Mouse (Mus musculus): ENCODE data around the gene Eif3a. TPM values are rescaled to one million over a fixed set of nuclear protein-coding genes. Genes with fewer than 3 reads are reported as not detected.

Eif3a gene
- polyA plus RNA-seq, 1 experiment = 38.4 TPM

DNA sequence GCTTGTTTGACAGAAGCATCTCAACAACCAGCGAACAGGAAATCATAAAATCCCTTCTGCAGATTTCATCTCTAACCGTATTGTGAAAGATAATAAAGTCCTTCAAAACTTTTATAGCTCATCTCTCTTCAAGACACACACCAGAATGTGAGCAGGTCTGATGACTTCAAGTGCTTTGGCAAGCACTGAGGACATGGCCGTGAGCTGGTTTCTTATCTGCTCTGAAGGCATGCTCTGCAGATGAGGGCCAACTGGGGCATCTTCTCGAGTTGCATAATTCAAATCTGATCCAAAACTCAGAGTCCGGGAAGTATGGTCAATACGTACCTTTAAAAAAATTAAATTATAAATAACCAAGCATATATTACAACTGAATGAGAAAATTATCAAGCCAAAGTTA, 17.1 kb downstream of the Eif3a start:
- no peaks in the 10 kb centered on the region for H3K27me3 ChIP-seq (replicated peaks)
- H3K4me1 ChIP-seq = no peaks in the 10 kb centered on the region
- TF ChIP-seq FLI1 (IDR thresholded peaks at IDR 0.05; ENCODE audit: low read length) = no peak
- no peak for TF ChIP-seq GATA1 (IDR thresholded peaks at IDR 0.05; ENCODE audit: borderline replicate concordance, low read length)
- peaks cover 99% of the 10 kb centered on the region for H3K36me3 ChIP-seq (replicated peaks; ENCODE audit: low read length)
- H3K4me3 ChIP-seq (replicated peaks) = no peak overlapping the region
- no peaks in the 10 kb centered on the region for H3K9me3 ChIP-seq

DNA sequence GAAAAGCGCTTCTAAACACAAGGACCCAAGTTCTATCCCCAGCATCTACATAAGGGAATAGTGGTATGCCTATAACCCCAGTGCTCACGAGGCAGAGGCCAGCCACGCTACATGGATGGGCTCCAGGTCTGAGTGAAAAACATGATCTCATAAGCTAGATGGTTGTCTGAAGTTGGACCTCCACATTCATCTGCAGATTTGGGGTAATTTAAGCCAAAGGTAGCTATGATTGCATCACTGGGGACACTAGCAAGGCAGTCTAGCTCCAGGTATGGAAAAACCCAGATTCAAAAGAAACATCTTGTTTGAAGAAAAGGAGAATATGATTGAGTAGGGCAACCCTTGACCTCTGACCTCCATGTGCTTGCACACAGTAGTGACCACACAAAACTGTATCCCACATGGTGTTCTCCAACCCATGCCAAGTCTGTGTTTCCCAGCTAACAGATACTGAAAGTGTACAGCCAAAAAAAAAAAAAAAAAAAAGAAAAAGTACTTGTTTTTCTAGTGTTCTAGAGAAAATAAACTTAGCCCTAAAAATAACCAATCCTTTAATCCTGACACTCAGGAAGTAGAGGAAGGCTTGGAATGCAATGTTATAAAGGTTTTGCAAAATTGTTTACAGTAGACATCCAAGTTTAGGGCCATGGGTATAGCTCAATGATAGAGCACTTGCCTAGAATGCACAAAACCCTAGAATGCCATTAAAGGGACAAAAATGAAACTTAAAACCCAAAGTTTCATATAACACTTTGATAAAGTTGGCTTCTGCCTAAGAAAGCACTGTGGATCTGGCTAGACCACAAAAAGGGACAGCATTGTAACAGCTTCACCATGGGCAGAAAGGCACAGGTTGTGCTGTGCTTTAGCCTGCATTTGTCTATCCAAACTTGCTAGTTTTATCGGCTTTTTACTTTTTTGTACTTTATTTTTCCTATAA, 31.3 kb downstream of the Eif3a start:
- Histone ChIP-seq H3K4me1 (peaks cover 31% of the 10 kb centered on the region), H3K36me3 (replicated peaks; ENCODE audit: low read length) (peaks cover 43% of the 10 kb centered on the region), H3K4me3 (replicated peaks) (no peak overlapping the region), H3K27me3 (replicated peaks) (peaks cover 13% of the 10 kb centered on the region), H3K9me3 (no peaks in the 10 kb centered on the region)
- TF ChIP-seq GATA1 (IDR thresholded peaks at IDR 0.05; ENCODE audit: borderline replicate concordance, low read length) = no peak
- no peak for TF ChIP-seq FLI1 (IDR thresholded peaks at IDR 0.05; ENCODE audit: low read length)

DNA sequence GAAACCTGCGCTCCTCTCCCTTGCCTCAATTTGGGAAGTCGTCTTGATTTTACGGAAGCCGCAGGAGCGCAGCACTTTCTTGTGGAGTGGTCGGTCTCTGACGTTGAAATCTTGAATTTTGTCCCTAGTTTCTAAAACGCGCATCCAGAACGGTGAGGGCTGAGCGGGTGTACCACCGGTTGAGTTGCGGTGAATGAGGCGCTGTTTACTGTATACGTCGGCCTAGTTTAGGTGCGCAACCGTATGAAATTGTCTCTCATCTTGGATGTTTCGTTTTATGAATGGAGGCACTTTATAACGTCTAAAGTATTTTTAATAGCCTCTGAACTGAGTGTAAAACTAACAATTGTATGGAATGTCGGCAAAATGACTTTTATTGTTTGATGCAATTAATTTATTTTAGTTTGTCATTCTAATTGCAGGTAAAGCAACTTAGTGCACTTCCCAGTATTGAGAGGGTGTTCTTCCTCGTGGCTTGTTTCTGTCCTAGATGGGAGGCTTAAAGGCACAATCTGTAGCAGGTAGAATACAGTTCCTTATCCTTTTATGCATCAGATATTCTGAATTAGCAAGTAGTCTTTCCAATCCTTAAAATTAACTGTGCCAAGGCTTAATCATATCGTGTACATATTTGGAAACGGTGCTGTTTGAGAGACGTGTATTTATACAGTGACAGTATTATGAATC, 33.2 kb downstream of the Eif3a start:
- no peak for TF ChIP-seq FLI1 (IDR thresholded peaks at IDR 0.05; ENCODE audit: low read length)
- no peak for TF ChIP-seq GATA1 (IDR thresholded peaks at IDR 0.05; ENCODE audit: borderline replicate concordance, low read length)
- peaks cover 13% of the 10 kb centered on the region for H3K27me3 ChIP-seq (replicated peaks)
- peaks cover 23% of the 10 kb centered on the region for H3K36me3 ChIP-seq (replicated peaks; ENCODE audit: low read length)
- H3K9me3 ChIP-seq = no peaks in the 10 kb centered on the region
- peaks cover 41% of the 10 kb centered on the region for H3K4me1 ChIP-seq
- H3K4me3 ChIP-seq (replicated peaks) = peak overlapping the region; percentile 95

DNA sequence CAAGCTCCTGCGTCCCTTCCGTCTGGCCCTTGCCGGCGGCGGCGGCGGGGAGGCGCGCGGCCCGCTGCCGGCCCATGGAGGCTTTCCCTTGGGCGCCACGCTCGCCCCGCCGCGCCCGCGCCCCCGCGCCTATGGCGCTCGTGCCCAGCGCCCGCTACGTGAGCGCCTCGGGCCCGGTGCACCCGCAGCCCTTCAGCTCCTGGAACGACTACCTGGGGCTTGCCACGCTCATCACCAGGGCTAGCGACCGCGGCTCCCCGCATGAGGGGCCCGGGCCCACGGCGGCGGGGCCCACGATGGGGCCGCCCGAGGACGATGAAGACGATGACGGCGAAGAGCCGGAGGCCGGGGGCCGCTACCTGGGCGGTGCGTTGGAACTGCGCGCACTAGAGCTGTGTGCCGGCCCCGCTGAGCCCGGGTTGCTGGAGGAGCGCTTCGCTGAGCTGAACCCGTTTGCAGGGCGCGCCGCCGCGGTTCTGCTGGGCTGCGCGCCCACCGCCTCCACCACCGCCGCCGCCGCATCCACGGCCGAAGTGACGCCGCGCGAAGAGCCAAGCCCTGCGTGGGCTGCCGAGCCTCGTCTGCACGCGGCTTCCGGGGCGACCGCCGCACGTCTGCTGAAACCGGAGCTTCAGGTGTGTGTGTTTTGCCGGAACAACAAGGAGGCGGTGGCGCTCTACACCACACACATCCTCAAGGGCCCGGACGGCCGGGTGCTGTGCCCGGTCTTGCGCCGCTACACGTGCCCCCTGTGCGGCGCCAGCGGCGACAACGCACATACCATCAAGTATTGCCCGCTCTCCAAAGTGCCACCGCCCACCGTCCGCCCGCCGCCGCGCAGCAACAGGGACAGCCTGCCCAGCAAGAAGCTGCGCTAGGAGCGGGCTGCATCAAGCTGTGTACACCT, 34.0 kb downstream of the Eif3a start:
- Histone ChIP-seq H3K4me3 (replicated peaks) (peak overlapping the region; percentile 95), H3K27me3 (replicated peaks) (peaks cover 13% of the 10 kb centered on the region), H3K4me1 (peaks cover 43% of the 10 kb centered on the region), H3K36me3 (replicated peaks; ENCODE audit: low read length) (peaks cover 18% of the 10 kb centered on the region), H3K9me3 (no peaks in the 10 kb centered on the region)
- TF ChIP-seq FLI1 (IDR thresholded peaks at IDR 0.05; ENCODE audit: low read length) (no peak), GATA1 (IDR thresholded peaks at IDR 0.05; ENCODE audit: borderline replicate concordance, low read length) (no peak)

DNA sequence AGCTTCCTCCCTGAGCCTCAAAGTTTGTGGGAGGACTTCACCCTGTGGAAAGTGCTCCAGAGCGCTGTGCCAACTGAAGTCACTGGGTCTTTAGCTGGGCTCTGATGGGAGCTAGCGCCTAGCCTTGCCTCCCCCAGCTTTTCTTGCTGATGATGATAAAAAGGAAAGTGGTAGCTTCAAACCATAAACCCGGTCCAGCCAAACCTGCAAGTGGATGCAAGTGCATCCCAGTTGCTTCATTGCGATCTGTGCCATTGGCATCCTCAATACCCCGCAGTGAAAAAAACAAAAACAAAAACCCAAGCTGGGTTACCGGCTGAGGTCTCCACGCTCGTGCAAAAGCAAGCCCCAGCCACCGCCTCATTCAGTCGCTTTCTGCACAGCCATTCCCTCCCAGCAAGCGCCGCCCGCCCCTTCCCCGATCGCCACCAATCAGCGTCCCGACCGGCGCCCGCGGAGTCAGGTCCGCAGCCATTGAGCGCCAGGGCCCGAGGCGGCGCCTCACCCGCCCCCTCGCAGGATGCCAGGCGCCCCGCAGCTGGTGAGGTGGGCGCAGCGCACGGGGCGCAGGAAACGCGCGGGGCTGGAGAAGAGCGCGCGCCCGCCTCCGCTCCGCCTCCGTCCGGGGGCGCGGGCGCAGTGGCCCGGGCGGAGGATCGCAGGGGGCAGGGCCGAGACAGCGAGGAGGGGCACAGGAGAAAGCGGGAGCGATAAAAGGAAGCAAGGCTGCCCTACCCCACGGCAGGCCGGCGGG, 34.8 kb downstream of the Eif3a start, which contains the start of gene Nanos1:
Nanos1 (plus strand) TSS at position 550 of the 754 bp plus-strand sequence.
- no peak for TF ChIP-seq GATA1 (IDR thresholded peaks at IDR 0.05; ENCODE audit: borderline replicate concordance, low read length)
- no peak for TF ChIP-seq FLI1 (IDR thresholded peaks at IDR 0.05; ENCODE audit: low read length)
- peaks cover 43% of the 10 kb centered on the region for H3K4me1 ChIP-seq

DNA sequence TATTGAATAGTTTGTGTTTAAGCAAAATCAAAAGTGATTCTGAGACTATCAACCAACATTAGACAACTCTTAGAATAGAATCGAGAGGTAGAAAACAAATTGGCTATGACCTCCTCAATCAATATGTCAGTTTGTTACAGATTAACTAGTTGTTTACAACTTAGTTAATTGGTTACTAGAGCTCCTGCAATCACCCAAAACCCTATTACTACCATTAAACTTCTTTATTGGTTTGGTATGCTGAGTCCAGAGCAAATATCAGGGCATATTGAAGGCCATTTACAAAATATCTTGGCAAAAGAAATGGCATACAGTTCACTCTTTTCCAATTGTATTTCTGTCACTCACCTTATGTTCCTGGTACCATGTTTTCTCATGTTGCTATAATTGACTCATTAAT, 42.7 kb downstream of the Eif3a start:
- no peaks in the 10 kb centered on the region for H3K36me3 ChIP-seq (replicated peaks; ENCODE audit: low read length)
- TF ChIP-seq GATA1 (IDR thresholded peaks at IDR 0.05; ENCODE audit: borderline replicate concordance, low read length) = no peak
- TF ChIP-seq FLI1 (IDR thresholded peaks at IDR 0.05; ENCODE audit: low read length) = no peak
- no peaks in the 10 kb centered on the region for H3K27me3 ChIP-seq (replicated peaks)
- H3K4me1 ChIP-seq = peaks cover 19% of the 10 kb centered on the region
- H3K4me3 ChIP-seq (replicated peaks) = no peak overlapping the region
- H3K9me3 ChIP-seq = no peaks in the 10 kb centered on the region

More for the DNA sequence above, 34.8 kb downstream of the Eif3a start, which contains the start of gene Nanos1:
- Histone ChIP-seq H3K27me3 (replicated peaks) (peaks cover 13% of the 10 kb centered on the region), H3K9me3 (no peaks in the 10 kb centered on the region), H3K36me3 (replicated peaks; ENCODE audit: low read length) (peaks cover 14% of the 10 kb centered on the region), H3K4me3 (replicated peaks) (peak within 1 kb of the TSS; percentile 95)

DNA sequence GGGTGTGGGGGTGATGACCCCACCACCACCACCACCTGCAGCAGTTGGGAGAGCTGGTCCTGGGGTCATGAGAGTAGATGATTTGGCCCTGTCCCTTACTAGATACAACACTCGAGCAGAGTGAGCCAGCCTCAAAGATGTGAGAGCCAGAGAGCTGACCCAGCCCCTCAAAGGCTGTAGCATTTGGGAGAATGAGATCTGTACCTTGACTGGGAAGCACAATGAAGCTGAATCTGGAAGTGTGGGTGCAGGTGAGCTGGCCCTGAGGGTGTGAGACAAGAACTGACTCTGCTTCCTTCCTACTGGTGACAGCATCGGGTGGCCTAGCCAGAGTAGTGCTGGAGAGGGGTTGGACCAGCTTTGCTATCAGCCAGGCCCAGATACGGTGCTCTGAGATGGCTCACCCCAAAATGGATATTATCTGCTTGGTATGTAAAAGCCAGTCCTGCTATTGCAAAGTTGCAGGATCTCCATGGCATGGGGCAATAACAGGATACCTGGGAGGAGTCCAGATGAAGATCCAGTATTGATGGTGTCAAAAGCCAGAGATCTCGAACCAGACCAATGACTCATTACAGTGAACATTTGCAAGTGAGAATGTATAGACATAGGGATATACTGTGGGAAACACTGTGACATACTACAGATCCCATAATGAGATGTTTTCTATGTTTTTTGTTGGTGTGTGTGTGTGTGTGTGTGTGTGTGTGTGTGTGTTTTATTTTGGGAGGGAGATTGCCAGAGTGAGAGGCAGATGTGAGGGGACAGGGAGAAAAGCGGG, 46.5 kb downstream of the Eif3a start:
- no peak for TF ChIP-seq GATA1 (IDR thresholded peaks at IDR 0.05; ENCODE audit: borderline replicate concordance, low read length)
- TF ChIP-seq FLI1 (IDR thresholded peaks at IDR 0.05; ENCODE audit: low read length) = no peak
- peak overlapping the region; percentile 18 for H3K4me3 ChIP-seq (replicated peaks)
- H3K36me3 ChIP-seq (replicated peaks; ENCODE audit: low read length) = no peaks in the 10 kb centered on the region
- H3K4me1 ChIP-seq = peaks cover 11% of the 10 kb centered on the region
- no peaks in the 10 kb centered on the region; the same call in 1 of the 2 replicates for H3K9me3 ChIP-seq
- peaks cover 10% of the 10 kb centered on the region for H3K27me3 ChIP-seq (replicated peaks)

DNA sequence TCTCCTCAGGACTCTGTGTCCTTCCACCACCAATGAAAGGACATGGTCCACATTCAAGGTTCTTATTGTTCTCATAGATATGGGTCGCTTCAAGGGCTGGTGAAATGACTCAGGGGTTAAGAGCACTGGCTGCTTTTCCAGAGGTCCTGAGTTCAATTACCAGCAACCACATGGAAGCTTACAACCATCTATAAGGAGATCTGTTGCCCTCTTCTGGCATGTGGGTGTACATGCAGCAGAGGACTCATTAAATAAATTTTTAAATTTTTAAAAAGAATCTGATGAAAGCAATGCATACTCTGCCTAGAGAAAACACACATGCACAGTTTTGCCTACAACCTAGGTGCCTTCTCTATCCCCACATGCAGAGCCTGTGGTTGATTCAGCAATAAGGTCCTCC, 49.9 kb downstream of the Eif3a start:
- Histone ChIP-seq H3K4me3 (replicated peaks) (no peak overlapping the region), H3K27me3 (replicated peaks) (peaks cover 10% of the 10 kb centered on the region), H3K4me1 (peaks cover 11% of the 10 kb centered on the region), H3K9me3 (peaks cover 2% of the 10 kb centered on the region; the same call in 1 of the 2 replicates), H3K36me3 (replicated peaks; ENCODE audit: low read length) (no peaks in the 10 kb centered on the region)
- TF ChIP-seq GATA1 (IDR thresholded peaks at IDR 0.05; ENCODE audit: borderline replicate concordance, low read length) (no peak), FLI1 (IDR thresholded peaks at IDR 0.05; ENCODE audit: low read length) (no peak)
